Mouse (Mus musculus): ENCODE measurements around the gene Sh3tc1. TPM values are rescaled to one million over a fixed set of nuclear protein-coding genes. Genes with fewer than 3 reads are reported as not detected.

Gene Sh3tc1
- polyA plus RNA-seq (2015; fragmentation: Nextera tagmentation; extraction: Ambion mirVana): 9.2 and 9.7 TPM in 2 replicates

GRCm38 (mm10) chr5:35739536-35740278 lies at the start of gene Sh3tc1:
Gene Sh3tc1, minus strand, starts transcription at chr5:35739987.
- H3K9me3 ChIP-seq: no peaks in the 10 kb centered on the region
- peaks cover 28% of the 10 kb centered on the region; the same call in 1 of the 2 replicates for H3K27me3 ChIP-seq (replicated peaks)
- H3K27ac ChIP-seq (replicated peaks): peak within 1 kb of the TSS; percentile 33
- no peak within 1 kb of the TSS for H3K4me3 ChIP-seq
- ATAC-seq (ENCODE audit: extremely low read depth, insufficient number of reproducible peaks, low FRiP score, low TSS enrichment): no peak; the same call in 1 of the 2 replicates
- H3K36me3 ChIP-seq: no peaks in the 10 kb centered on the region
- H3K4me2 ChIP-seq: peak within 1 kb of the TSS; percentile 40
- peaks cover 50% of the 10 kb centered on the region for H3K4me1 ChIP-seq
- peak within 1 kb of the TSS; percentile 53; the same call in 1 of the 2 replicates for H3K9ac ChIP-seq
- 22% methylated on average over 10 of the region's 10 CpGs for WGBS

- Histone ChIP-seq H3K9ac (no peak overlapping the region), H3K36me3 (no peaks in the 10 kb centered on the region), H3K27me3 (replicated peaks) (peaks cover 6% of the 10 kb centered on the region; the same call in 1 of the 2 replicates), H3K4me2 (no peak overlapping the region), H3K4me3 (no peak overlapping the region), H3K9me3 (no peaks in the 10 kb centered on the region), H3K27ac (replicated peaks) (no peak overlapping the region), H3K4me1 (peaks cover 17% of the 10 kb centered on the region)
- ATAC-seq (ENCODE audit: extremely low read depth, insufficient number of reproducible peaks, low FRiP score, low TSS enrichment): no peak
- 76% methylated on average over 6 of the region's 6 CpGs for WGBS
Measured at GRCm38 (mm10) chr5:35788719-35789118, 48.9 kb upstream of the Sh3tc1 start.

- ATAC-seq (ENCODE audit: extremely low read depth, insufficient number of reproducible peaks, low FRiP score, low TSS enrichment): no peak
- no peak overlapping the region for H3K4me2 ChIP-seq
- H3K27ac ChIP-seq (replicated peaks): no peak overlapping the region
- no peaks in the 10 kb centered on the region for H3K36me3 ChIP-seq
- H3K4me3 ChIP-seq: no peak overlapping the region
- no peaks in the 10 kb centered on the region for H3K9me3 ChIP-seq
- WGBS: 78% methylated on average over 12 of the region's 12 CpGs
- H3K9ac ChIP-seq: no peak overlapping the region
- H3K27me3 ChIP-seq (replicated peaks): peaks cover 6% of the 10 kb centered on the region; the same call in 1 of the 2 replicates
- peaks cover 11% of the 10 kb centered on the region; the same call in 1 of the 2 replicates for H3K4me1 ChIP-seq
Measured at GRCm38 (mm10) chr5:35787847-35788246, 48.1 kb upstream of the Sh3tc1 start.

- Histone ChIP-seq H3K36me3 (no peaks in the 10 kb centered on the region), H3K27ac (replicated peaks) (no peak overlapping the region), H3K4me2 (no peak overlapping the region), H3K9me3 (0 out of 2 replicates have a peak, but pooled peaks cover 4% of the 10 kb centered on the region), H3K4me1 (peaks cover 10% of the 10 kb centered on the region), H3K4me3 (no peak overlapping the region), H3K9ac (no peak overlapping the region), H3K27me3 (replicated peaks) (peaks cover 6% of the 10 kb centered on the region; the same call in 1 of the 2 replicates)
- ATAC-seq (ENCODE audit: extremely low read depth, insufficient number of reproducible peaks, low FRiP score, low TSS enrichment): no peak
- 57% methylated on average over 7 of the region's 7 CpGs for WGBS
Measured at GRCm38 (mm10) chr5:35785853-35786252, 46.1 kb upstream of the Sh3tc1 start.

- Histone ChIP-seq H3K27ac (replicated peaks) (no peak overlapping the region), H3K9me3 (0 out of 2 replicates have a peak, but pooled peaks cover 4% of the 10 kb centered on the region), H3K4me1 (peaks cover 26% of the 10 kb centered on the region), H3K27me3 (replicated peaks) (no peaks in the 10 kb centered on the region), H3K4me2 (no peak overlapping the region), H3K9ac (no peak overlapping the region), H3K4me3 (no peak overlapping the region), H3K36me3 (no peaks in the 10 kb centered on the region)
- no peak for ATAC-seq (ENCODE audit: extremely low read depth, insufficient number of reproducible peaks, low FRiP score, low TSS enrichment)
- WGBS: 60% methylated on average over 10 of the region's 10 CpGs
Measured at GRCm38 (mm10) chr5:35782648-35783180, 42.9 kb upstream of the Sh3tc1 start.

- no peak overlapping the region for H3K9ac ChIP-seq
- no peak for ATAC-seq (ENCODE audit: extremely low read depth, insufficient number of reproducible peaks, low FRiP score, low TSS enrichment)
- no peaks in the 10 kb centered on the region for H3K36me3 ChIP-seq
- peaks cover 19% of the 10 kb centered on the region for H3K4me1 ChIP-seq
- no peak overlapping the region for H3K4me2 ChIP-seq
- WGBS: 67% methylated on average over 3 of the region's 3 CpGs
- no peaks in the 10 kb centered on the region for H3K27me3 ChIP-seq (replicated peaks)
- 0 out of 2 replicates have a peak, but pooled peaks cover 4% of the 10 kb centered on the region for H3K9me3 ChIP-seq
- no peak overlapping the region for H3K4me3 ChIP-seq
- no peak overlapping the region for H3K27ac ChIP-seq (replicated peaks)
Measured at GRCm38 (mm10) chr5:35781116-35781515, 41.3 kb upstream of the Sh3tc1 start.

GRCm38 (mm10) chr5:35774137-35774424 lies 34.3 kb upstream of the Sh3tc1 start:
- no peaks in the 10 kb centered on the region for H3K9me3 ChIP-seq
- ATAC-seq (ENCODE audit: extremely low read depth, insufficient number of reproducible peaks, low FRiP score, low TSS enrichment): no peak
- no peak overlapping the region for H3K9ac ChIP-seq
- peaks cover 56% of the 10 kb centered on the region for H3K4me1 ChIP-seq
- H3K4me3 ChIP-seq: no peak overlapping the region
- H3K4me2 ChIP-seq: no peak overlapping the region
- 72% methylated on average over 6 of the region's 6 CpGs for WGBS
- 0 out of 2 replicates have a peak overlapping the region, but pooled peaks have one; percentile 68 for H3K27ac ChIP-seq (replicated peaks)
- H3K27me3 ChIP-seq (replicated peaks): 0 out of 2 replicates have a peak, but pooled peaks cover 3% of the 10 kb centered on the region
- no peaks in the 10 kb centered on the region for H3K36me3 ChIP-seq

- peaks cover 62% of the 10 kb centered on the region for H3K4me1 ChIP-seq
- 0 out of 2 replicates have a peak overlapping the region, but pooled peaks have one; percentile 1 for H3K9ac ChIP-seq
- no peak overlapping the region for H3K4me3 ChIP-seq
- H3K4me2 ChIP-seq: no peak overlapping the region
- H3K36me3 ChIP-seq: no peaks in the 10 kb centered on the region
- 0 out of 2 replicates have a peak, but pooled peaks cover 3% of the 10 kb centered on the region for H3K27me3 ChIP-seq (replicated peaks)
- peak overlapping the region; percentile 68 for H3K27ac ChIP-seq (replicated peaks)
- no peak for ATAC-seq (ENCODE audit: extremely low read depth, insufficient number of reproducible peaks, low FRiP score, low TSS enrichment)
- H3K9me3 ChIP-seq: no peaks in the 10 kb centered on the region
- WGBS: 65% methylated on average over 13 of the region's 13 CpGs
Measured at GRCm38 (mm10) chr5:35773274-35774136, 33.7 kb upstream of the Sh3tc1 start.

- Histone ChIP-seq H3K27ac (replicated peaks) (peak overlapping the region; percentile 75), H3K9ac (no peak overlapping the region), H3K9me3 (no peaks in the 10 kb centered on the region), H3K4me2 (peak overlapping the region; percentile 51), H3K4me3 (no peak overlapping the region), H3K27me3 (replicated peaks) (0 out of 2 replicates have a peak, but pooled peaks cover 3% of the 10 kb centered on the region), H3K4me1 (peaks cover 86% of the 10 kb centered on the region), H3K36me3 (no peaks in the 10 kb centered on the region)
- ATAC-seq (ENCODE audit: extremely low read depth, insufficient number of reproducible peaks, low FRiP score, low TSS enrichment): no peak
- 36% methylated on average over 14 of the region's 14 CpGs for WGBS
Measured at GRCm38 (mm10) chr5:35770891-35771663, 31.3 kb upstream of the Sh3tc1 start.

- ATAC-seq (ENCODE audit: extremely low read depth, insufficient number of reproducible peaks, low FRiP score, low TSS enrichment): no peak
- H3K4me3 ChIP-seq: no peak overlapping the region
- 0 out of 2 replicates have a peak, but pooled peaks cover 3% of the 10 kb centered on the region for H3K27me3 ChIP-seq (replicated peaks)
- WGBS: 84% methylated on average over 2 of the region's 2 CpGs
- H3K36me3 ChIP-seq: no peaks in the 10 kb centered on the region
- no peak overlapping the region; the same call in 1 of the 2 replicates for H3K27ac ChIP-seq (replicated peaks)
- no peaks in the 10 kb centered on the region for H3K9me3 ChIP-seq
- H3K9ac ChIP-seq: no peak overlapping the region
- peaks cover 85% of the 10 kb centered on the region for H3K4me1 ChIP-seq
- H3K4me2 ChIP-seq: no peak overlapping the region
Measured at GRCm38 (mm10) chr5:35770246-35770645, 30.5 kb upstream of the Sh3tc1 start.
